Mouse (Mus musculus) liver, embryonic 11.5 days (tissue): ENCODE results near the gene Akap6. TPM values are rescaled to one million over a fixed set of nuclear protein-coding genes. Genes with fewer than 3 reads are reported as not detected.

Source experiments
- ATAC-seq: fragments of 200-750 bp; cut with Nextera tagmentation; replicated peaks from 2 replicates; pipeline ENCODE4 v1.8.0; 2017; ENCODE audit warnings: moderate number of reproducible peaks, mild to moderate bottlenecking, moderate TSS enrichment, moderate library complexity; ENCODE audit not compliant: low FRiP score
- DNase-seq: peaks from one replicate; pipeline ENCODE4 v3.0.0-alpha.2; 2017; ENCODE audit warnings: low spot score
- H3K27ac ChIP-seq: fragments of 300-500 bp; sonication (generic); 2 replicates; pipeline ENCODE4 v1.5.1; 2014; ENCODE audit warnings: mild to moderate bottlenecking, low read depth, low read length, control low read depth
- H3K27me3 ChIP-seq: fragments of 300-500 bp; sonication (generic); replicated peaks from 2 replicates; pipeline ENCODE4 v1.6.1; 2014; ENCODE audit warnings: low read length, mixed read lengths; ENCODE audit not compliant: control insufficient read depth, insufficient read depth
- H3K36me3 ChIP-seq: fragments of 300-500 bp; sonication (generic); 2 replicates; pipeline ENCODE4 v1.6.1; 2014; ENCODE audit warnings: mild to moderate bottlenecking, low read length, moderate library complexity, mixed read lengths; ENCODE audit not compliant: control insufficient read depth, insufficient read depth
- H3K4me1 ChIP-seq: fragments of 300-500 bp; sonication (generic); replicated peaks from 2 replicates; pipeline ENCODE4 v1.6.1; 2014; ENCODE audit warnings: low read length, mixed read lengths; ENCODE audit not compliant: control insufficient read depth, insufficient read depth
- H3K4me2 ChIP-seq: fragments of 300-500 bp; sonication (generic); 2 replicates; pipeline ENCODE4 v1.6.1; 2014; ENCODE audit warnings: mild to moderate bottlenecking, control low read depth, moderate library complexity
- H3K4me3 ChIP-seq: fragments of 300-500 bp; sonication (generic); 2 replicates; pipeline ENCODE4 v1.5.1; 2014; ENCODE audit warnings: low read depth, low read length, control low read depth
- H3K9ac ChIP-seq: fragments of 300-500 bp; sonication (generic); 2 replicates; pipeline ENCODE4 v1.6.1; 2014; ENCODE audit warnings: low read depth, low read length, control low read depth
- H3K9me3 ChIP-seq: fragments of 300-500 bp; sonication (generic); 2 replicates; pipeline ENCODE4 v1.6.1; 2016; ENCODE audit warnings: low read length, inconsistent platforms, mixed read lengths; ENCODE audit not compliant: control insufficient read depth
- whole genome bisulfite sequencing: fragments of 180-500 bp; shearing (Covaris S2); extraction: QIAGEN DNeasy Blood & Tissue Kit; methylation state at CpG from one replicate; pipeline ENCODE4 v1.1.7; 2014; 5-methylcytosine and 5-hydroxymethylcytosine counted together
- polyA plus RNA-seq: library from polyadenylated mRNA; unstranded; fragments of >200 nt; fragmentation: Nextera tagmentation; extraction: Ambion mirVana; gene quantifications from 2 replicates; pipeline ENCODE4 v1.2.1, GENCODE M21; 2014

Gene Akap6
- polyA plus RNA-seq, 1 experiment from 2014 or later: 0.10 TPM

DNA sequence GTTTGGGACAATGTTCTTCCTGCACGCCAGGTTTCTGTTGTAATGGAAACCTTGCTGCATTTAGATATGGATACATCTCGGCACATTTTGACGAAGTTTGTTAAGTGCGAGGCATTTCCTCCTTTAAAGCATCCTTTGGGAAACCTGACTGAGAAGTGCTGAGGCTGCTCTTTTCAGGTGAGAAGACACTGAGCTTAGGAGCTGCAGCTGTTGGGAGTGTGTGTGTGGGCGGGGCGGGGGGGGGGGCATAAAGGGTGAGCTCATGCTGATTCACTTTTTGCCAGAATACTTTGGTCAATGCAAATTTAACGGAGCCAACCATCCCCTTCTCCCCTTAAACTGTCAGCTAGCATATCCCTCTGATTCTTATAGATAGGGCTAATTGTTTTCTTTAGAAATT lies 81.9 kb downstream of the Akap6 start:
- no peak overlapping the region for H3K27ac ChIP-seq
- no peak overlapping the region for H3K4me3 ChIP-seq
- H3K9ac ChIP-seq: no peak overlapping the region
- no peak for DNase-seq
- no peak for ATAC-seq
- no peak overlapping the region for H3K4me2 ChIP-seq
- H3K4me1 ChIP-seq: no peaks in the 10 kb centered on the region
- H3K36me3 ChIP-seq: no peaks in the 10 kb centered on the region
- H3K9me3 ChIP-seq: no peaks in the 10 kb centered on the region
- no peaks in the 10 kb centered on the region for H3K27me3 ChIP-seq
- WGBS: 74% methylated on average over 7 of the region's 7 CpGs

DNA sequence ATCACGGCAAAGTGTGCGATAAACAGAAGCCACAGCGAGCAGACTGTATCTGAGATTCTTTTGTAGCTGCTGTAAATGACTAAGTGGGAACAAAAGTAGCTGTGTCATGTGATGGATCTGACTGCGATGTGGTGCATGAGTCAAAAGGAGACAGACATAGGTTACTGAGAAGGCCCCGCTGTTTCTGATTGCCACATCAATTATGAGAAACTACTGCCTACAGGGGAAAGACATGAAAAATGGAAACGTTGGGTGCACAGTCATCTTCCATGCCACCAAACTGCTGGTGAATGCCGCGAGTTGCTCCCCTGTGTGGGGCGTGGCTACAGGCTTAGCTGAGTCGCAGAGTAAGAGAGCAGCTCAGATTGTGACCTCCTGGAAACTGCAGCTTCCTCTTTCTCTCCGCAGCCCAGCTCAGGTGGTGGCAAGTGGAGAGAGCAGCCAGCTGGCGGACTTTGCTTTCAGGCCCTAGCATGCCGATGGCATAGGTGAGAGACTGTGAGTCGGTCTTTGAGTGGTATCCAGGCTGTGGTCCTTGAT lies 83.8 kb downstream of the Akap6 start:
- 16% methylated on average over 14 of the region's 14 CpGs for WGBS
- Histone ChIP-seq H3K9me3 (no peaks in the 10 kb centered on the region), H3K4me2 (peak overlapping the region; percentile 49), H3K9ac (no peak overlapping the region), H3K4me1 (no peaks in the 10 kb centered on the region), H3K27ac (no peak overlapping the region), H3K4me3 (0 out of 2 replicates have a peak overlapping the region, but pooled peaks have one; percentile 6), H3K36me3 (no peaks in the 10 kb centered on the region), H3K27me3 (no peaks in the 10 kb centered on the region)
- 0 out of 2 replicates have a peak, but pooled peaks have one; percentile 31 for ATAC-seq
- DNase-seq: no peak

DNA sequence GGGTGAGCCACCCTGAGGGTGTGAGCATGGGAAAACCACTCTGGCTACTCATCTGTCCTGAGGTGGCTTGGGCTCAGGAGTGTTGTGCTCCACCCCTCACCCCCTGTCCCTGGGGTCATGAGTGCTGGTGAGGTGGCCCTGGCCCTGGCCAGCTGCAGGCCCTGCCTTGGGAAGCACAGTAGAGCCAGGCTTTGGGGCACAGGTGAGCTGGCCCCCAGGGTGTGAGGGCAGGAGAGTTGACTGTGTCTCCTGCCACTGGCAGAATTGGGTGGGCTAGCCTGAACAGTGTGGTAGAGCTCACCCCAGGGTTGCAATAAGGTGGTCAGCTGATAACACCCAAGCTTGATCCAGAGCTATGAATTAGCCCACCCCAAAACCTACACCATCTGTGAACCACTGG lies 86.0 kb downstream of the Akap6 start:
- H3K4me1 ChIP-seq: no peaks in the 10 kb centered on the region
- H3K27me3 ChIP-seq: no peaks in the 10 kb centered on the region
- no peaks in the 10 kb centered on the region for H3K36me3 ChIP-seq
- no peak for ATAC-seq
- no peak for DNase-seq
- no peak overlapping the region for H3K4me3 ChIP-seq
- H3K9ac ChIP-seq: no peak overlapping the region
- no peak overlapping the region for H3K27ac ChIP-seq
- no peak overlapping the region for H3K4me2 ChIP-seq
- H3K9me3 ChIP-seq: no peaks in the 10 kb centered on the region

DNA sequence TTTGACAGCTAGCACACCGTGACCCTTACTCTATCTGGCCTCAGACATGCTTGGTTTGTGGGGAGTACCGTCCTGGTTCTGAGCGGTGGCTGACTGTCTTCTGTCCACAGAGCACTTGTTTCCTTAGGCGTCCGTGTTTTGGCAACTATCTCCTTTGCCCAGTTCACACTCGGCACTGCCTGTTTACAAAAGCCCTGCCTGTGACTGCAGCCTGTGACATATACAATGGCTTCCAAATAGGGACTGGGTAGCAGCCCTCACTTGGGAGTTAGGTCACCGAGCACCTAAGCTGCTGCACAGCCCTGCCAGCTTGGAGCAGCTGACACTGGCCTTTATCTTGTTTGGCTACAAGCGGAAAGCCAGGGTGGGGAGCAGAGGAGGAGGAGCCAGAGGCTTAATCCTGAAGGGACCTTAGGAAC lies 91.2 kb downstream of the Akap6 start:
- H3K4me3 ChIP-seq: no peak overlapping the region
- no peaks in the 10 kb centered on the region for H3K36me3 ChIP-seq
- ATAC-seq (no peak), DNase-seq (no peak)
- H3K9ac ChIP-seq: no peak overlapping the region
- H3K27ac ChIP-seq: no peak overlapping the region
- no peaks in the 10 kb centered on the region for H3K4me1 ChIP-seq
- WGBS: 15% methylated on average over 8 of the region's 8 CpGs
- no peaks in the 10 kb centered on the region for H3K27me3 ChIP-seq
- H3K9me3 ChIP-seq: no peaks in the 10 kb centered on the region
- peak overlapping the region; percentile 22; the same call in 1 of the 2 replicates for H3K4me2 ChIP-seq

DNA sequence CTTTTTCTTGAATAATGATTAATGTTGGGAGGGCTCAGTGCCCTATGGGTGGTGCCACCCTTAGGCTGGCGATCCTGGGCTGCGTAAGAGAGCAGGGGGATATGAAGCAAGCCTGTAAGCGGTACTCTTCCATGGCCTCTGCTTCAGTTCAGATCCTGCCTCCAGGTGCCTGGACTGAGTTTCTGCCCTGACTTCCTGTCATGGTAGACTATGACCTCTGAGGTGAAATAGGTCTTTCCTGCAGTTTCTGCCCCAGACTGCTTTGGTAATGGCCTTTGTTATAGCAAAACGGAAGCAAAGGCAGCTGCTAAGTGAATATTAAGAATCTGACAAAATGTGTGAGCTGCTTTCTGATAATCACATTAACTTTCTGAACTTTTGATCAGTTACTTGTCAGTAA lies 94.9 kb downstream of the Akap6 start:
- no peaks in the 10 kb centered on the region for H3K36me3 ChIP-seq
- H3K27me3 ChIP-seq: no peaks in the 10 kb centered on the region
- H3K9me3 ChIP-seq: no peaks in the 10 kb centered on the region
- no peak overlapping the region for H3K4me3 ChIP-seq
- H3K27ac ChIP-seq: no peak overlapping the region
- no peak overlapping the region for H3K4me2 ChIP-seq
- no peaks in the 10 kb centered on the region for H3K4me1 ChIP-seq
- no peak for DNase-seq
- 86% methylated on average over 4 of the region's 4 CpGs for WGBS
- H3K9ac ChIP-seq: no peak overlapping the region
- no peak for ATAC-seq

DNA sequence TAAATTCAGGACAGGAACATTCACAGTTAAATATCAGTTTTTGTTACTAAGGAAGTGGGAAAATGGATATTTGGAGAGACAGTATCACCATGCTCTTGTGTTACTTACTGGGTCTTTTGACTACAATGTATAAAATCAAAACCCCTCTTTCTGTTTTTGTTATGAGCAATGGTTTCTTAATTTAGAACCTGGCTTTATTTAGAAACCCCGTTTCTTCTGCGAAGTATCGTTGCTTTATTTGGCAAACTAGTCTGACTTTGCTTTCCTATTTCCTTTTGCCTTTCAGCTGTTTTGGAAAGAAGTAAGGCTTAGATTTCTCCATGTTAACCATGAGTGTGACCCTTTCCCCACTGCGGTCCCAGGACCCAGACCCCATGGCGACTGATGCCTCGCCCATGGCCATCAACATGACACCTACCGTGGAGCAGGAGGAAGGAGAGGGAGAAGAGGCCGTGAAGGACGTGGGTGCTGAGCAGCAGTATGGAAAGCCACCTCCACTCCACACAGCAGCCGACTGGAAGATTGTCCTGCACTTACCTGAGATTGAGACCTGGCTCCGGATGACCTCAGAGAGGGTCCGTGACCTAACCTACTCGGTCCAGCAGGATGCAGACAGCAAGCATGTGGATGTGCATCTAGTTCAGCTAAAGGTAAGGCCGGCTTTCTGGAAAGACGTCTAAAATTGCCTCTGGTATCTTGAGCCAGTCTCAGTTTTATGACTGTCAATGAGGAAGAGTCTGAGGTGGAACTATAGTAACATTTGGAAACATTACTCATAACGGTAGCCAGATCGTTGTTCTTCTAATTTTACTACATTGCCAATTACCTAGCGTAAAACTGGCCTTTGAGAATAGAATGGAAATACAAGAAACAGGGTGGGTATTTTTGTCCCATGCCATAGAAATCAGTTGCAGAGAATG lies 96.6 kb downstream of the Akap6 start:
- H3K36me3 ChIP-seq: no peaks in the 10 kb centered on the region
- H3K4me1 ChIP-seq: no peaks in the 10 kb centered on the region
- ATAC-seq: no peak
- no peak overlapping the region for H3K4me3 ChIP-seq
- H3K27me3 ChIP-seq: no peaks in the 10 kb centered on the region
- no peak overlapping the region for H3K4me2 ChIP-seq
- no peak overlapping the region for H3K27ac ChIP-seq
- no peak for DNase-seq
- WGBS: 88% methylated on average over 18 of the region's 18 CpGs
- no peaks in the 10 kb centered on the region for H3K9me3 ChIP-seq
- H3K9ac ChIP-seq: no peak overlapping the region

DNA sequence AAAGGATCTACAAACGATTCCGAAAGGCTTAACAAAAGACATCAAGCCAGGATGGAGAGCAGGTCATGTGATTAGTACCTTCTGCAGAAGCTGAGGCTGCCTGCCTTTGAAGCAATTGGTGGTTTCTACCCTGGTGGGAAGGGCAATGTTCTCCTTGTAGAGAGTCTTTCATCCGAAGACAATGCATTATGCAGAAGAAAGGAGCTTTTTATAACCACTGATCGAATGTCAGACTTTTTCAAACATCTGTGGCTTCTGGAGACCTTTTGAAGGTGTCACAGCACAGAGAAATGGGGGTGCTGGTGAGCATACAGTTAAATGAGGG lies 97.2 kb downstream of the Akap6 start:
- Histone ChIP-seq H3K4me1 (no peaks in the 10 kb centered on the region), H3K9ac (no peak overlapping the region), H3K9me3 (no peaks in the 10 kb centered on the region), H3K27ac (no peak overlapping the region), H3K27me3 (no peaks in the 10 kb centered on the region), H3K4me3 (no peak overlapping the region), H3K36me3 (no peaks in the 10 kb centered on the region), H3K4me2 (no peak overlapping the region)
- no peak for DNase-seq
- ATAC-seq: no peak
- 75% methylated on average over 4 of the region's 4 CpGs for WGBS

DNA sequence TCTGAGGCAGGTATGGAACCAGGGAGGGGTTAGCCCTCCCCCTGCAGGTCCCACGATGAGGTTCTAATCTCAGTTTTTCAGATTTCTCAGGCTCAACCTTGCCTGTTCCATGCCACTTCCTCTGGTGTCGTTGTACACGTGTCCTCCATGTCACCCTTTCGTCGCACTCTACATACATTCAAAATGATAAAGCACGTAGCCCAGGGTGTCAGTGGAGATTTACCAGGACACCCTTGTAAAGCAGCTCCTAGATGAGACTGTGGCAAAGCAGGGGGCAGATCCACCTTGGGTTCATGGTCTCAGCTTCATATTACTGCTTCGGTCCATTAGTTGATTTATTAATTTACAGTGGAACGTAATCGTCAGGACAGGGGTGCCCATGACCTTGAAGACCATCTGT lies 100.5 kb downstream of the Akap6 start:
- H3K36me3 ChIP-seq: no peaks in the 10 kb centered on the region
- WGBS: 72% methylated on average over 9 of the region's 9 CpGs
- no peak overlapping the region for H3K4me2 ChIP-seq
- no peaks in the 10 kb centered on the region for H3K4me1 ChIP-seq
- no peak overlapping the region for H3K4me3 ChIP-seq
- H3K9me3 ChIP-seq: no peaks in the 10 kb centered on the region
- no peaks in the 10 kb centered on the region for H3K27me3 ChIP-seq
- DNase-seq (no peak), ATAC-seq (no peak)
- no peak overlapping the region for H3K27ac ChIP-seq
- no peak overlapping the region for H3K9ac ChIP-seq

DNA sequence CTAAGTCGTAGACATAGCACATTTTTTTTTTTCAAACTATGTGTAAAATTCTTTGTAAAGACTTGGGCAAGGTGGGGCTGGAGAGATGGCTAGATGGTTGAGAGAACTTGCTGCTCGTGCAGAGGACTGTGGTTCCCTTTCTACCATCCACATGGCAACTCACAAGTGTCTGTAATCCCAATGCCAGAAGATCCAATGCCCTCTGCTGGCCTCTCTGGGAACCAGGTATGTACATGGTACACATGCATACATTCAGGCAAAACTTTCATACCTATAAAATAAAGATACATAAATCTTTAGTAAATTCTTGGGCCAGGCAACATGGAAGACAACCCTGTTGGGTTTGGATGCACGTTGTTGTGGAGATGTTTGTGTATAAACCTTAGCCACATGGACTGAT lies 107.1 kb downstream of the Akap6 start:
- 66% methylated on average over 3 of the region's 3 CpGs for WGBS

More for the DNA sequence above, 107.1 kb downstream of the Akap6 start:
- no peak overlapping the region for H3K4me2 ChIP-seq
- no peak for ATAC-seq
- H3K4me1 ChIP-seq: no peaks in the 10 kb centered on the region
- no peaks in the 10 kb centered on the region for H3K27me3 ChIP-seq
- no peak overlapping the region for H3K9ac ChIP-seq
- H3K27ac ChIP-seq: no peak overlapping the region
- H3K4me3 ChIP-seq: no peak overlapping the region
- H3K9me3 ChIP-seq: no peaks in the 10 kb centered on the region
- no peaks in the 10 kb centered on the region for H3K36me3 ChIP-seq
- no peak for DNase-seq
